Mouse (Mus musculus) erythroblast, embryonic 14.5 days (primary cell): ENCODE results near the gene Hps6. TPM values are rescaled to one million over a fixed set of nuclear protein-coding genes. Genes with fewer than 3 reads are reported as not detected.
A peak's percentile ranks its signal among the peaks of the same experiment; 100 is the strongest.

Experiments
- H3K27me3 ChIP-seq: 2 replicates; pipeline ENCODE4 v1.6.1; 2012; ENCODE audit warnings: inconsistent platforms; ENCODE audit not compliant: control insufficient read depth
- H3K36me3 ChIP-seq: 2 replicates; pipeline ENCODE4 v1.6.1; 2012; ENCODE audit warnings: mild to moderate bottlenecking, inconsistent platforms; ENCODE audit not compliant: control insufficient read depth
- H3K4me1 ChIP-seq: 2 replicates; pipeline ENCODE4 v1.6.1; 2012; ENCODE audit warnings: inconsistent platforms; ENCODE audit not compliant: control insufficient read depth
- H3K4me3 ChIP-seq: replicated peaks from 2 replicates; pipeline ENCODE3; 2012; ENCODE audit warnings: moderate library complexity, mild to moderate bottlenecking, inconsistent platforms
- H3K9me3 ChIP-seq: 2 replicates; pipeline ENCODE4 v1.6.1; 2012; ENCODE audit warnings: low read length, inconsistent platforms, mixed read lengths; ENCODE audit not compliant: control insufficient read depth
- GATA1 ChIP-seq: IDR thresholded peaks from 2 replicates; pipeline ENCODE4 v1.6.1; 2012; ENCODE audit warnings: low read length, inconsistent platforms, mixed read lengths
- TAL1 ChIP-seq: IDR thresholded peaks from 3 replicates; pipeline ENCODE4 v1.6.1; 2012; ENCODE audit warnings: low read length, inconsistent platforms, mixed read lengths
- polyA plus RNA-seq: library from polyadenylated mRNA; stranded (reverse); fragments of >175 nt; gene quantifications from 2 replicates; pipeline ENCODE4 v1.2.3, GENCODE M21; 2012

The Hps6 gene
- polyA plus RNA-seq, 1 experiment: 0.06 TPM

GRCm38 (mm10) chr19:46026567-46026966, 23.3 kb downstream of the Hps6 start:
- Histone ChIP-seq H3K9me3 (peaks cover 5% of the 10 kb centered on the region), H3K27me3 (peaks cover 7% of the 10 kb centered on the region; the same call in 1 of the 2 replicates), H3K4me1 (no peaks in the 10 kb centered on the region; the same call in 1 of the 2 replicates), H3K36me3 (peaks cover 12% of the 10 kb centered on the region), H3K4me3 (no peak overlapping the region)
- TF ChIP-seq TAL1: no peak
- TF ChIP-seq GATA1: no peak

- H3K27me3 ChIP-seq: peaks cover 7% of the 10 kb centered on the region; the same call in 1 of the 2 replicates
- no peak for TF ChIP-seq TAL1
- no peak for TF ChIP-seq GATA1
- peaks cover 34% of the 10 kb centered on the region for H3K36me3 ChIP-seq
- H3K4me3 ChIP-seq: no peak overlapping the region
- H3K9me3 ChIP-seq: peaks cover 5% of the 10 kb centered on the region
- H3K4me1 ChIP-seq: peaks cover 6% of the 10 kb centered on the region
Measured at GRCm38 (mm10) chr19:46028747-46029320, 25.5 kb downstream of the Hps6 start.

GRCm38 (mm10) chr19:46029652-46030051, 26.3 kb downstream of the Hps6 start:
- Histone ChIP-seq H3K36me3 (peaks cover 43% of the 10 kb centered on the region), H3K4me1 (peaks cover 10% of the 10 kb centered on the region)

GRCm38 (mm10) chr19:46030196-46030983, 27.1 kb downstream of the Hps6 start:
- H3K4me1 ChIP-seq: peaks cover 17% of the 10 kb centered on the region
- TF ChIP-seq GATA1 (no peak), TAL1 (no peak)
- H3K27me3 ChIP-seq: peaks cover 7% of the 10 kb centered on the region; the same call in 1 of the 2 replicates
- H3K36me3 ChIP-seq: peaks cover 50% of the 10 kb centered on the region
- no peak overlapping the region for H3K4me3 ChIP-seq
- H3K9me3 ChIP-seq: peaks cover 5% of the 10 kb centered on the region

More at GRCm38 (mm10) chr19:46029652-46030051, 26.3 kb downstream of the Hps6 start:
- TF ChIP-seq GATA1 (no peak), TAL1 (no peak)
- peaks cover 7% of the 10 kb centered on the region; the same call in 1 of the 2 replicates for H3K27me3 ChIP-seq
- peaks cover 5% of the 10 kb centered on the region for H3K9me3 ChIP-seq
- no peak overlapping the region for H3K4me3 ChIP-seq

- H3K4me1 ChIP-seq: peaks cover 32% of the 10 kb centered on the region
- TF ChIP-seq GATA1: no peak
- TF ChIP-seq TAL1: no peak
Measured at GRCm38 (mm10) chr19:46031689-46032432, 28.6 kb downstream of the Hps6 start.

GRCm38 (mm10) chr19:46032731-46033510, 29.6 kb downstream of the Hps6 start:
- TF ChIP-seq GATA1 (no peak), TAL1 (no peak)
- peaks cover 72% of the 10 kb centered on the region for H3K36me3 ChIP-seq
- peaks cover 43% of the 10 kb centered on the region for H3K4me1 ChIP-seq
- H3K27me3 ChIP-seq: no peaks in the 10 kb centered on the region
- no peak overlapping the region for H3K4me3 ChIP-seq
- H3K9me3 ChIP-seq: peaks cover 5% of the 10 kb centered on the region

More at GRCm38 (mm10) chr19:46031689-46032432, 28.6 kb downstream of the Hps6 start:
- H3K36me3 ChIP-seq: peaks cover 65% of the 10 kb centered on the region
- H3K9me3 ChIP-seq: peaks cover 5% of the 10 kb centered on the region
- 0 out of 2 replicates have a peak, but pooled peaks cover under 1% of the 10 kb centered on the region for H3K27me3 ChIP-seq
- H3K4me3 ChIP-seq: no peak overlapping the region

GRCm38 (mm10) chr19:46033911-46034310, 30.6 kb downstream of the Hps6 start:
- Histone ChIP-seq H3K36me3 (peaks cover 74% of the 10 kb centered on the region), H3K27me3 (no peaks in the 10 kb centered on the region), H3K9me3 (peaks cover 5% of the 10 kb centered on the region), H3K4me3 (no peak overlapping the region), H3K4me1 (peaks cover 52% of the 10 kb centered on the region)
- no peak for TF ChIP-seq TAL1
- no peak for TF ChIP-seq GATA1

- peaks cover 67% of the 10 kb centered on the region for H3K36me3 ChIP-seq
- H3K4me3 ChIP-seq: peak overlapping the region; percentile 89
- no peaks in the 10 kb centered on the region for H3K27me3 ChIP-seq
- peaks cover 68% of the 10 kb centered on the region for H3K4me1 ChIP-seq
- TF ChIP-seq TAL1: no peak
- H3K9me3 ChIP-seq: no peaks in the 10 kb centered on the region
Measured at GRCm38 (mm10) chr19:46035971-46036370, 32.7 kb downstream of the Hps6 start.
